Mouse (Mus musculus): Measurements from ENCODE around the gene Aldob. TPM values are rescaled to one million over a fixed set of nuclear protein-coding genes. Genes with fewer than 3 reads are reported as not detected.
A peak's percentile ranks its signal among the peaks of the same experiment; 100 is the strongest.

The Aldob gene
- polyA plus RNA-seq, 1 experiment from 2014 or later, result 0.31 TPM

- no peaks in the 10 kb centered on the region for H3K36me3 ChIP-seq (ENCODE audit: control insufficient read depth, insufficient read depth, low read length)
- no peak for ATAC-seq
- no peaks in the 10 kb centered on the region for H3K27me3 ChIP-seq (ENCODE audit: control insufficient read depth, insufficient read depth, low read depth, low read length)
- no peak overlapping the region for H3K4me3 ChIP-seq (ENCODE audit: low read depth, low read length)
- WGBS, result 87% methylated on average over 4 of the region's 4 CpGs
- H3K9ac ChIP-seq (ENCODE audit: low read depth, low read length), result no peak overlapping the region
- H3K9me3 ChIP-seq (replicated peaks; ENCODE audit: control insufficient read depth, low read length, poor library complexity, severe bottlenecking), result no peaks in the 10 kb centered on the region
- no peak overlapping the region for H3K27ac ChIP-seq (ENCODE audit: low read length)
- H3K4me2 ChIP-seq (ENCODE audit: low read length), result no peak overlapping the region
- H3K4me1 ChIP-seq (ENCODE audit: control insufficient read depth, insufficient read depth, low read length), result no peaks in the 10 kb centered on the region
These were observed 22.8 kb upstream of the Aldob start for GRCm38 (mm10) chr4:49572194-49572593.

GRCm38 (mm10) chr4:49567613-49568012 is 18.3 kb upstream of the Aldob start:
- WGBS, result 12% methylated on average over 3 of the region's 3 CpGs
- Histone ChIP-seq H3K27me3 (ENCODE audit: control insufficient read depth, insufficient read depth, low read depth, low read length) (no peaks in the 10 kb centered on the region), H3K9ac (ENCODE audit: low read depth, low read length) (no peak overlapping the region), H3K9me3 (replicated peaks; ENCODE audit: control insufficient read depth, low read length, poor library complexity, severe bottlenecking) (no peaks in the 10 kb centered on the region), H3K36me3 (ENCODE audit: control insufficient read depth, insufficient read depth, low read length) (no peaks in the 10 kb centered on the region), H3K4me2 (ENCODE audit: low read length) (no peak overlapping the region), H3K4me3 (ENCODE audit: low read depth, low read length) (no peak overlapping the region), H3K27ac (ENCODE audit: low read length) (no peak overlapping the region), H3K4me1 (ENCODE audit: control insufficient read depth, insufficient read depth, low read length) (no peaks in the 10 kb centered on the region)
- ATAC-seq, result peak; percentile 78

- H3K27ac ChIP-seq (ENCODE audit: low read length), result no peak overlapping the region
- ATAC-seq, result no peak
- no peaks in the 10 kb centered on the region for H3K27me3 ChIP-seq (ENCODE audit: control insufficient read depth, insufficient read depth, low read depth, low read length)
- no peaks in the 10 kb centered on the region for H3K9me3 ChIP-seq (replicated peaks; ENCODE audit: control insufficient read depth, low read length, poor library complexity, severe bottlenecking)
- no peak overlapping the region for H3K4me3 ChIP-seq (ENCODE audit: low read depth, low read length)
- H3K4me1 ChIP-seq (ENCODE audit: control insufficient read depth, insufficient read depth, low read length), result no peaks in the 10 kb centered on the region
- H3K9ac ChIP-seq (ENCODE audit: low read depth, low read length), result no peak overlapping the region
- H3K4me2 ChIP-seq (ENCODE audit: low read length), result no peak overlapping the region
- H3K36me3 ChIP-seq (ENCODE audit: control insufficient read depth, insufficient read depth, low read length), result no peaks in the 10 kb centered on the region
- 73% methylated on average over 20 of the region's 20 CpGs for WGBS
These were observed 10.8 kb upstream of the Aldob start for GRCm38 (mm10) chr4:49559915-49560772.

- H3K27ac ChIP-seq (ENCODE audit: low read length), result no peak overlapping the region
- ATAC-seq, result no peak
- H3K4me3 ChIP-seq (ENCODE audit: low read depth, low read length), result no peak overlapping the region
- no peaks in the 10 kb centered on the region for H3K9me3 ChIP-seq (replicated peaks; ENCODE audit: control insufficient read depth, low read length, poor library complexity, severe bottlenecking)
- no peaks in the 10 kb centered on the region for H3K27me3 ChIP-seq (ENCODE audit: control insufficient read depth, insufficient read depth, low read depth, low read length)
- no peaks in the 10 kb centered on the region for H3K4me1 ChIP-seq (ENCODE audit: control insufficient read depth, insufficient read depth, low read length)
- no peaks in the 10 kb centered on the region for H3K36me3 ChIP-seq (ENCODE audit: control insufficient read depth, insufficient read depth, low read length)
- H3K4me2 ChIP-seq (ENCODE audit: low read length), result no peak overlapping the region
- WGBS, result 91% methylated on average over 2 of the region's 2 CpGs
- no peak overlapping the region for H3K9ac ChIP-seq (ENCODE audit: low read depth, low read length)
These were observed 8.8 kb upstream of the Aldob start for GRCm38 (mm10) chr4:49558181-49558580.

- ATAC-seq, result no peak
- Histone ChIP-seq H3K27ac (ENCODE audit: low read length) (no peak overlapping the region), H3K4me1 (ENCODE audit: control insufficient read depth, insufficient read depth, low read length) (no peaks in the 10 kb centered on the region), H3K36me3 (ENCODE audit: control insufficient read depth, insufficient read depth, low read length) (no peaks in the 10 kb centered on the region), H3K27me3 (ENCODE audit: control insufficient read depth, insufficient read depth, low read depth, low read length) (no peaks in the 10 kb centered on the region), H3K4me3 (ENCODE audit: low read depth, low read length) (no peak overlapping the region), H3K9me3 (replicated peaks; ENCODE audit: control insufficient read depth, low read length, poor library complexity, severe bottlenecking) (no peaks in the 10 kb centered on the region), H3K9ac (ENCODE audit: low read depth, low read length) (no peak overlapping the region), H3K4me2 (ENCODE audit: low read length) (no peak overlapping the region)
- WGBS, result 90% methylated on average over 7 of the region's 7 CpGs
These were observed 8.0 kb upstream of the Aldob start for GRCm38 (mm10) chr4:49557375-49557774.

GRCm38 (mm10) chr4:49553380-49553779 is 4.0 kb upstream of the Aldob start:
- no peak overlapping the region for H3K4me2 ChIP-seq (ENCODE audit: low read length)
- no peak for ATAC-seq
- 91% methylated on average over 5 of the region's 5 CpGs for WGBS

GRCm38 (mm10) chr4:49547544-49548219 is 1.7 kb downstream of the Aldob start:
- no peaks in the 10 kb centered on the region for H3K27me3 ChIP-seq (ENCODE audit: control insufficient read depth, insufficient read depth, low read depth, low read length)
- H3K9ac ChIP-seq (ENCODE audit: low read depth, low read length), result no peak overlapping the region
- WGBS, result 88% methylated on average over 7 of the region's 7 CpGs
- H3K27ac ChIP-seq (ENCODE audit: low read length), result no peak overlapping the region
- H3K36me3 ChIP-seq (ENCODE audit: control insufficient read depth, insufficient read depth, low read length), result no peaks in the 10 kb centered on the region
- no peaks in the 10 kb centered on the region for H3K4me1 ChIP-seq (ENCODE audit: control insufficient read depth, insufficient read depth, low read length)
- ATAC-seq, result no peak
- H3K4me3 ChIP-seq (ENCODE audit: low read depth, low read length), result no peak overlapping the region
- H3K9me3 ChIP-seq (replicated peaks; ENCODE audit: control insufficient read depth, low read length, poor library complexity, severe bottlenecking), result no peaks in the 10 kb centered on the region
- no peak overlapping the region for H3K4me2 ChIP-seq (ENCODE audit: low read length)

More at GRCm38 (mm10) chr4:49553380-49553779, 4.0 kb upstream of the Aldob start:
- no peaks in the 10 kb centered on the region for H3K27me3 ChIP-seq (ENCODE audit: control insufficient read depth, insufficient read depth, low read depth, low read length)
- H3K9ac ChIP-seq (ENCODE audit: low read depth, low read length), result no peak overlapping the region
- H3K36me3 ChIP-seq (ENCODE audit: control insufficient read depth, insufficient read depth, low read length), result no peaks in the 10 kb centered on the region
- no peaks in the 10 kb centered on the region for H3K9me3 ChIP-seq (replicated peaks; ENCODE audit: control insufficient read depth, low read length, poor library complexity, severe bottlenecking)
- no peaks in the 10 kb centered on the region for H3K4me1 ChIP-seq (ENCODE audit: control insufficient read depth, insufficient read depth, low read length)
- no peak overlapping the region for H3K27ac ChIP-seq (ENCODE audit: low read length)
- H3K4me3 ChIP-seq (ENCODE audit: low read depth, low read length), result no peak overlapping the region

GRCm38 (mm10) chr4:49546873-49547543 is 2.3 kb downstream of the Aldob start:
- Histone ChIP-seq H3K4me1 (ENCODE audit: control insufficient read depth, insufficient read depth, low read length) (no peaks in the 10 kb centered on the region), H3K27ac (ENCODE audit: low read length) (no peak overlapping the region), H3K4me2 (ENCODE audit: low read length) (no peak overlapping the region), H3K9me3 (replicated peaks; ENCODE audit: control insufficient read depth, low read length, poor library complexity, severe bottlenecking) (no peaks in the 10 kb centered on the region), H3K27me3 (ENCODE audit: control insufficient read depth, insufficient read depth, low read depth, low read length) (no peaks in the 10 kb centered on the region), H3K9ac (ENCODE audit: low read depth, low read length) (no peak overlapping the region), H3K4me3 (ENCODE audit: low read depth, low read length) (no peak overlapping the region), H3K36me3 (ENCODE audit: control insufficient read depth, insufficient read depth, low read length) (no peaks in the 10 kb centered on the region)
- ATAC-seq, result no peak
- WGBS, result 75% methylated on average over 6 of the region's 6 CpGs

- Histone ChIP-seq H3K27ac (ENCODE audit: low read length) (no peak overlapping the region), H3K4me3 (ENCODE audit: low read depth, low read length) (no peak overlapping the region), H3K9ac (ENCODE audit: low read depth, low read length) (no peak overlapping the region), H3K4me2 (ENCODE audit: low read length) (no peak overlapping the region), H3K4me1 (ENCODE audit: control insufficient read depth, insufficient read depth, low read length) (no peaks in the 10 kb centered on the region), H3K9me3 (replicated peaks; ENCODE audit: control insufficient read depth, low read length, poor library complexity, severe bottlenecking) (no peaks in the 10 kb centered on the region), H3K27me3 (ENCODE audit: control insufficient read depth, insufficient read depth, low read depth, low read length) (no peaks in the 10 kb centered on the region), H3K36me3 (ENCODE audit: control insufficient read depth, insufficient read depth, low read length) (no peaks in the 10 kb centered on the region)
- ATAC-seq, result no peak
- WGBS, result 79% methylated on average over 2 of the region's 2 CpGs
These were observed 3.3 kb downstream of the Aldob start for GRCm38 (mm10) chr4:49546026-49546425.
